Mouse (Mus musculus) lung, embryonic 14.5 days (tissue): ENCODE measurements at regions not wholly inside any gene's neighbourhood (a gene's known extent, or its start where the extent isn't known, plus 50 kb on each side); places are given as distances from the start of the nearest gene placed in this dataset. TPM values are rescaled to one million over a fixed set of nuclear protein-coding genes. Genes with fewer than 3 reads are reported as not detected.

ENCODE experiments used
- ATAC-seq: fragments of 200-750 bp; cut with Nextera tagmentation; 2 replicates; pipeline ENCODE4 v1.8.0; 2017; ENCODE audit warnings: mild to moderate bottlenecking, moderate TSS enrichment, moderate library complexity; ENCODE audit not compliant: insufficient read depth
- DNase-seq: peaks from one replicate; pipeline ENCODE4 v3.0.0-alpha.2; 2015
- H3K27ac ChIP-seq: fragments of 300-500 bp; sonication (generic); 2 replicates; pipeline ENCODE4 v1.5.1; 2014; ENCODE audit warnings: low read depth, mild to moderate bottlenecking, moderate library complexity
- H3K27me3 ChIP-seq: fragments of 300-500 bp; sonication (generic); 2 replicates; pipeline ENCODE4 v1.6.1; 2014; ENCODE audit warnings: low read length, control low read depth; ENCODE audit not compliant: insufficient read depth
- H3K36me3 ChIP-seq: fragments of 300-500 bp; sonication (generic); 2 replicates; pipeline ENCODE4 v1.6.1; 2014; ENCODE audit warnings: control low read depth; ENCODE audit not compliant: insufficient read depth
- H3K4me1 ChIP-seq: fragments of 300-500 bp; sonication (generic); 2 replicates; pipeline ENCODE4 v1.6.1; 2014; ENCODE audit warnings: antibody characterized with exemption, control low read depth; ENCODE audit not compliant: insufficient read depth
- H3K4me2 ChIP-seq: fragments of 300-500 bp; sonication (generic); 2 replicates; pipeline ENCODE4 v1.6.1; 2014; ENCODE audit warnings: mild to moderate bottlenecking
- H3K4me3 ChIP-seq: fragments of 300-500 bp; sonication (generic); 2 replicates; pipeline ENCODE4 v1.5.1; 2014; ENCODE audit warnings: low read depth, low read length
- H3K9ac ChIP-seq: fragments of 300-500 bp; sonication (generic); 2 replicates; pipeline ENCODE4 v1.6.1; 2014
- H3K9me3 ChIP-seq: fragments of 300-500 bp; sonication (generic); 2 replicates; pipeline ENCODE4 v1.6.1; 2016; ENCODE audit warnings: low read depth, low read length, control low read depth
- CTCF ChIP-seq: IDR thresholded peaks from 2 replicates; pipeline ENCODE4 v1.5.1; 2016; ENCODE audit warnings: antibody characterized with exemption, low read depth
- WGBS: fragments of 180-500 bp; shearing (Covaris S2); extraction: QIAGEN DNeasy Blood & Tissue Kit; methylation state at CpG from one replicate; pipeline ENCODE4 v1.1.7; 2014; 5-methylcytosine and 5-hydroxymethylcytosine counted together
- microRNA-seq: library from miRNA; unstranded; fragments of <30 nt; microRNA quantifications from one replicate; pipeline ENCODE4, GENCODE M21; 2016; ENCODE audit warnings: borderline number of aligned reads

- DNase-seq (no peak), ATAC-seq (no peak)
- no peak overlapping the region for H3K4me2 ChIP-seq
- no peaks in the 10 kb centered on the region for H3K9me3 ChIP-seq
- H3K36me3 ChIP-seq = no peaks in the 10 kb centered on the region
- no peak overlapping the region for H3K9ac ChIP-seq
- H3K4me1 ChIP-seq = no peaks in the 10 kb centered on the region
- 84% methylated on average over 2 of the region's 2 CpGs for WGBS
- no peak overlapping the region for H3K4me3 ChIP-seq
- H3K27me3 ChIP-seq = no peaks in the 10 kb centered on the region
- TF ChIP-seq CTCF = no peak
- H3K27ac ChIP-seq = no peak overlapping the region
Observed at GRCm38 (mm10) chr12:94910816-94911215, 781.2 kb upstream of the Flrt2 start.

- TF ChIP-seq CTCF = no peak
- Histone ChIP-seq H3K4me3 (no peak overlapping the region), H3K27me3 (no peaks in the 10 kb centered on the region), H3K4me1 (no peaks in the 10 kb centered on the region), H3K27ac (no peak overlapping the region), H3K9ac (no peak overlapping the region), H3K9me3 (no peaks in the 10 kb centered on the region), H3K4me2 (no peak overlapping the region), H3K36me3 (no peaks in the 10 kb centered on the region)
- 82% methylated on average over 6 of the region's 6 CpGs for WGBS
- DNase-seq (no peak), ATAC-seq (no peak)
Observed at GRCm38 (mm10) chr12:94943067-94943466, 749.0 kb upstream of the Flrt2 start.

Small RNAs in the stretch of these regions (microRNA-seq; reads per million reads assigned to microRNA genes)
- gene Mir8099-2 = not detected
